Mouse (Mus musculus) megakaryocyte, embryonic 14.5 days (primary cell): Measurements from ENCODE around the gene Src.

Experiments used
- FLI1 ChIP-seq: IDR thresholded peaks from 2 replicates; pipeline ENCODE4 v1.6.1; 2012; ENCODE audit warnings: low read length, inconsistent platforms, mixed read lengths
- GATA1 ChIP-seq: IDR thresholded peaks from 3 replicates; pipeline ENCODE4 v1.6.1; 2012; ENCODE audit warnings: mixed read lengths, low read length, inconsistent platforms, borderline replicate concordance

GRCm38 (mm10) chr2:157451372-157452040 is 33.3 kb downstream of the Src start:
- no peak for TF ChIP-seq GATA1
- TF ChIP-seq FLI1 = no peak
